Mouse (Mus musculus) neural tube, embryonic 11.5 days (tissue): Measurements from ENCODE around the gene 4930539E08Rik. TPM values are rescaled to one million over a fixed set of nuclear protein-coding genes. Genes with fewer than 3 reads are reported as not detected.
A peak's percentile ranks its signal among the peaks of the same experiment; 100 is the strongest.

ENCODE experiments used
- ATAC-seq: fragments of 200-750 bp; cut with Nextera tagmentation; 2 replicates; pipeline ENCODE4 v1.8.0; 2017; ENCODE audit warnings: moderate number of reproducible peaks, mild to moderate bottlenecking, moderate TSS enrichment, moderate library complexity; ENCODE audit not compliant: insufficient read depth, low FRiP score, low TSS enrichment
- DNase-seq: peaks from one replicate; pipeline ENCODE4 v3.0.0-alpha.2; 2015; ENCODE audit warnings: low spot score
- H3K27ac ChIP-seq: fragments of 300-500 bp; sonication (generic); 2 replicates; pipeline ENCODE4 v1.5.1; 2014; ENCODE audit warnings: low read depth, mild to moderate bottlenecking, low read length
- H3K27me3 ChIP-seq: fragments of 300-500 bp; sonication (generic); 2 replicates; pipeline ENCODE4 v1.6.1; 2014; ENCODE audit warnings: mild to moderate bottlenecking, low read length, mixed read lengths; ENCODE audit not compliant: control insufficient read depth, insufficient read depth
- H3K36me3 ChIP-seq: fragments of 300-500 bp; sonication (generic); 2 replicates; pipeline ENCODE4 v1.6.1; 2014; ENCODE audit warnings: mild to moderate bottlenecking, low read length, moderate library complexity, mixed read lengths; ENCODE audit not compliant: control insufficient read depth, insufficient read depth
- H3K4me1 ChIP-seq: fragments of 300-500 bp; sonication (generic); 2 replicates; pipeline ENCODE4 v1.6.1; 2014; ENCODE audit warnings: low read length, mixed read lengths; ENCODE audit not compliant: control insufficient read depth, insufficient read depth
- H3K4me2 ChIP-seq: fragments of 300-500 bp; sonication (generic); 2 replicates; pipeline ENCODE4 v1.6.1; 2014; ENCODE audit warnings: low read depth, mild to moderate bottlenecking, moderate library complexity
- H3K4me3 ChIP-seq: fragments of 300-500 bp; sonication (generic); 2 replicates; pipeline ENCODE4 v1.5.1; 2014; ENCODE audit warnings: low read depth, low read length
- H3K9ac ChIP-seq: fragments of 300-500 bp; sonication (generic); 2 replicates; pipeline ENCODE4 v1.6.1; 2014; ENCODE audit warnings: mild to moderate bottlenecking, low read length
- H3K9me3 ChIP-seq: fragments of 300-500 bp; sonication (generic); 2 replicates; pipeline ENCODE4 v1.6.1; 2016; ENCODE audit warnings: low read length; ENCODE audit not compliant: control insufficient read depth
- WGBS: fragments of 180-500 bp; shearing (Covaris S2); extraction: QIAGEN DNeasy Blood & Tissue Kit; methylation state at CpG from one replicate; pipeline ENCODE4 v1.1.7; 2014; 5-methylcytosine and 5-hydroxymethylcytosine counted together
- polyA plus RNA-seq: library from polyadenylated mRNA; unstranded; fragments of >200 nt; fragmentation: Nextera tagmentation; extraction: Ambion mirVana; gene quantifications from 2 replicates; pipeline ENCODE4 v1.2.1, GENCODE M21; 2014

4930539E08Rik gene
- polyA plus RNA-seq, 1 experiment from 2014 or later = 0.15 TPM

GRCm38 (mm10) chr17:28932274-28932673 is 17.1 kb upstream of the 4930539E08Rik start:
- no peak overlapping the region for H3K4me2 ChIP-seq
- WGBS = 88% methylated on average over 4 of the region's 4 CpGs
- peaks cover 6% of the 10 kb centered on the region for H3K4me1 ChIP-seq
- no peaks in the 10 kb centered on the region for H3K9me3 ChIP-seq
- no peak overlapping the region for H3K4me3 ChIP-seq
- H3K27me3 ChIP-seq = no peaks in the 10 kb centered on the region
- DNase-seq (no peak), ATAC-seq (no peak)
- H3K27ac ChIP-seq = no peak overlapping the region
- H3K36me3 ChIP-seq = no peaks in the 10 kb centered on the region
- H3K9ac ChIP-seq = no peak overlapping the region

GRCm38 (mm10) chr17:28931436-28932211 is 16.5 kb upstream of the 4930539E08Rik start:
- 89% methylated on average over 18 of the region's 18 CpGs for WGBS
- H3K4me1 ChIP-seq = peaks cover 6% of the 10 kb centered on the region
- no peak overlapping the region for H3K4me3 ChIP-seq
- H3K27ac ChIP-seq = no peak overlapping the region
- no peak for DNase-seq
- no peaks in the 10 kb centered on the region for H3K9me3 ChIP-seq
- ATAC-seq = no peak
- H3K4me2 ChIP-seq = no peak overlapping the region
- no peak overlapping the region for H3K9ac ChIP-seq
- H3K27me3 ChIP-seq = no peaks in the 10 kb centered on the region
- no peaks in the 10 kb centered on the region for H3K36me3 ChIP-seq

- peak overlapping the region; percentile 63 for H3K27ac ChIP-seq
- H3K4me3 ChIP-seq = no peak overlapping the region
- 0 out of 2 replicates have a peak overlapping the region, but pooled peaks have one; percentile 10 for H3K4me2 ChIP-seq
- 20% methylated on average over 14 of the region's 14 CpGs for WGBS
- peak; percentile 69 for DNase-seq
- no peaks in the 10 kb centered on the region for H3K9me3 ChIP-seq
- H3K9ac ChIP-seq = peak overlapping the region; percentile 35; the same call in 1 of the 2 replicates
- H3K4me1 ChIP-seq = peaks cover 6% of the 10 kb centered on the region
- ATAC-seq = no peak; the same call in 1 of the 2 replicates
- H3K36me3 ChIP-seq = no peaks in the 10 kb centered on the region
- H3K27me3 ChIP-seq = no peaks in the 10 kb centered on the region
Measured at GRCm38 (mm10) chr17:28930392-28931074, 15.4 kb upstream of the 4930539E08Rik start.

GRCm38 (mm10) chr17:28929369-28929768 is 14.2 kb upstream of the 4930539E08Rik start:
- H3K27ac ChIP-seq = no peak overlapping the region
- no peak overlapping the region for H3K4me2 ChIP-seq
- H3K27me3 ChIP-seq = no peaks in the 10 kb centered on the region
- no peak overlapping the region for H3K9ac ChIP-seq
- no peaks in the 10 kb centered on the region for H3K9me3 ChIP-seq
- ATAC-seq (no peak), DNase-seq (no peak)
- H3K4me1 ChIP-seq = peaks cover 6% of the 10 kb centered on the region
- 89% methylated on average over 4 of the region's 4 CpGs for WGBS
- H3K36me3 ChIP-seq = no peaks in the 10 kb centered on the region
- no peak overlapping the region for H3K4me3 ChIP-seq

- Histone ChIP-seq H3K27ac (no peak overlapping the region), H3K4me1 (peaks cover 6% of the 10 kb centered on the region), H3K36me3 (no peaks in the 10 kb centered on the region), H3K9me3 (no peaks in the 10 kb centered on the region), H3K4me2 (no peak overlapping the region), H3K27me3 (no peaks in the 10 kb centered on the region), H3K4me3 (no peak overlapping the region), H3K9ac (no peak overlapping the region)
- 80% methylated on average over 9 of the region's 9 CpGs for WGBS
- no peak for ATAC-seq
- DNase-seq = no peak
Measured at GRCm38 (mm10) chr17:28928004-28928403, 12.9 kb upstream of the 4930539E08Rik start.

- DNase-seq (peak; percentile 62), ATAC-seq (no peak)
- no peaks in the 10 kb centered on the region for H3K27me3 ChIP-seq
- no peak overlapping the region for H3K27ac ChIP-seq
- WGBS = 51% methylated on average over 15 of the region's 15 CpGs
- H3K4me3 ChIP-seq = no peak overlapping the region
- no peak overlapping the region for H3K4me2 ChIP-seq
- H3K36me3 ChIP-seq = no peaks in the 10 kb centered on the region
- peaks cover 6% of the 10 kb centered on the region for H3K4me1 ChIP-seq
- H3K9ac ChIP-seq = no peak overlapping the region
- H3K9me3 ChIP-seq = no peaks in the 10 kb centered on the region
Measured at GRCm38 (mm10) chr17:28926866-28927635, 11.9 kb upstream of the 4930539E08Rik start.

GRCm38 (mm10) chr17:28926380-28926779 is 11.3 kb upstream of the 4930539E08Rik start:
- Histone ChIP-seq H3K4me2 (no peak overlapping the region), H3K27me3 (no peaks in the 10 kb centered on the region), H3K4me3 (no peak overlapping the region), H3K27ac (no peak overlapping the region), H3K4me1 (peaks cover 6% of the 10 kb centered on the region), H3K9me3 (no peaks in the 10 kb centered on the region), H3K9ac (no peak overlapping the region), H3K36me3 (no peaks in the 10 kb centered on the region)
- whole genome bisulfite sequencing = 23% methylated on average over 13 of the region's 13 CpGs
- DNase-seq = peak; percentile 83
- peak; percentile 38; the same call in 1 of the 2 replicates for ATAC-seq

GRCm38 (mm10) chr17:28924957-28925595 is 10.0 kb upstream of the 4930539E08Rik start:
- Histone ChIP-seq H3K27ac (no peak overlapping the region), H3K4me2 (no peak overlapping the region), H3K4me1 (no peaks in the 10 kb centered on the region), H3K4me3 (no peak overlapping the region), H3K27me3 (no peaks in the 10 kb centered on the region), H3K9me3 (no peaks in the 10 kb centered on the region), H3K36me3 (no peaks in the 10 kb centered on the region), H3K9ac (no peak overlapping the region)
- ATAC-seq (no peak), DNase-seq (no peak)
- 84% methylated on average over 8 of the region's 8 CpGs for WGBS
